Mouse (Mus musculus) hindbrain, embryonic 14.5 days (tissue): ENCODE results near the gene Jagn1. TPM values are rescaled to one million over a fixed set of nuclear protein-coding genes. Genes with fewer than 3 reads are reported as not detected.

Source experiments
- ATAC-seq: fragments of 200-750 bp; cut with Nextera tagmentation; 2 replicates; pipeline ENCODE4 v1.8.0; 2017; ENCODE audit warnings: moderate number of reproducible peaks, mild to moderate bottlenecking, moderate TSS enrichment, moderate library complexity; ENCODE audit not compliant: low FRiP score
- DNase-seq: peaks from one replicate; pipeline ENCODE4 v3.0.0-alpha.2; 2015; ENCODE audit warnings: low spot score
- H3K27ac ChIP-seq: fragments of 300-500 bp; sonication (generic); 2 replicates; pipeline ENCODE4 v1.5.1; 2014; ENCODE audit warnings: mild to moderate bottlenecking, moderate library complexity
- H3K27me3 ChIP-seq: fragments of 300-500 bp; sonication (generic); 2 replicates; pipeline ENCODE4 v1.6.1; 2014; ENCODE audit warnings: mild to moderate bottlenecking, low read length, mixed read lengths; ENCODE audit not compliant: control insufficient read depth, insufficient read depth
- H3K36me3 ChIP-seq: fragments of 300-500 bp; sonication (generic); replicated peaks from 2 replicates; pipeline ENCODE4 v1.6.1; 2014; ENCODE audit not compliant: control insufficient read depth, insufficient read depth
- H3K4me1 ChIP-seq: fragments of 300-500 bp; sonication (generic); replicated peaks from 2 replicates; pipeline ENCODE4 v1.6.1; 2014; ENCODE audit warnings: antibody characterized with exemption, low read length, mixed read lengths; ENCODE audit not compliant: control insufficient read depth, insufficient read depth
- H3K4me2 ChIP-seq: fragments of 300-500 bp; sonication (generic); replicated peaks from 2 replicates; pipeline ENCODE4 v1.6.1; 2014; ENCODE audit warnings: mild to moderate bottlenecking, moderate library complexity
- H3K4me3 ChIP-seq: fragments of 300-500 bp; sonication (generic); replicated peaks from 2 replicates; pipeline ENCODE4 v1.5.1; 2014; ENCODE audit warnings: mild to moderate bottlenecking, low read length
- H3K9ac ChIP-seq: fragments of 300-500 bp; sonication (generic); 2 replicates; pipeline ENCODE4 v1.6.1; 2014
- H3K9me3 ChIP-seq: fragments of 300-500 bp; sonication (generic); 2 replicates; pipeline ENCODE4 v1.6.1; 2016; ENCODE audit warnings: low read length; ENCODE audit not compliant: control insufficient read depth
- WGBS: fragments of 180-500 bp; shearing (Covaris S2); extraction: QIAGEN DNeasy Blood & Tissue Kit; methylation state at CpG from one replicate; pipeline ENCODE4 v1.1.7; 2014; 5-methylcytosine and 5-hydroxymethylcytosine counted together
- polyA plus RNA-seq: library from polyadenylated mRNA; unstranded; fragments of >200 nt; fragmentation: Nextera tagmentation; extraction: Ambion mirVana; gene quantifications from 2 replicates; pipeline ENCODE4 v1.2.1, GENCODE M21; 2014

Jagn1 gene
- polyA plus RNA-seq, 1 experiment from 2014 or later: 87.9 TPM

GRCm38 (mm10) chr6:113429965-113430364, 12.4 kb upstream of the Jagn1 start:
- Histone ChIP-seq H3K4me3 (no peak overlapping the region), H3K4me2 (no peak overlapping the region), H3K9me3 (no peaks in the 10 kb centered on the region), H3K27me3 (no peaks in the 10 kb centered on the region), H3K27ac (no peak overlapping the region), H3K36me3 (no peaks in the 10 kb centered on the region), H3K9ac (no peak overlapping the region), H3K4me1 (no peaks in the 10 kb centered on the region)
- 83% methylated on average over 3 of the region's 3 CpGs for WGBS
- no peak for DNase-seq
- no peak for ATAC-seq

GRCm38 (mm10) chr6:113430846-113431245, 11.5 kb upstream of the Jagn1 start:
- H3K27me3 ChIP-seq: no peaks in the 10 kb centered on the region
- 63% methylated on average over 3 of the region's 3 CpGs for WGBS
- no peak for DNase-seq

GRCm38 (mm10) chr6:113431801-113432200, 10.6 kb upstream of the Jagn1 start:
- Histone ChIP-seq H3K27me3 (no peaks in the 10 kb centered on the region), H3K9me3 (no peaks in the 10 kb centered on the region), H3K4me1 (no peaks in the 10 kb centered on the region), H3K4me2 (no peak overlapping the region), H3K4me3 (no peak overlapping the region), H3K9ac (no peak overlapping the region), H3K36me3 (no peaks in the 10 kb centered on the region), H3K27ac (no peak overlapping the region)
- 62% methylated on average over 3 of the region's 3 CpGs for WGBS
- DNase-seq (no peak), ATAC-seq (no peak)

More at GRCm38 (mm10) chr6:113430846-113431245, 11.5 kb upstream of the Jagn1 start:
- no peaks in the 10 kb centered on the region for H3K9me3 ChIP-seq
- ATAC-seq: no peak
- H3K36me3 ChIP-seq: no peaks in the 10 kb centered on the region
- H3K4me1 ChIP-seq: no peaks in the 10 kb centered on the region
- H3K4me3 ChIP-seq: no peak overlapping the region
- no peak overlapping the region for H3K9ac ChIP-seq
- no peak overlapping the region for H3K27ac ChIP-seq
- no peak overlapping the region for H3K4me2 ChIP-seq

- Histone ChIP-seq H3K27ac (no peak overlapping the region), H3K4me1 (no peaks in the 10 kb centered on the region), H3K27me3 (no peaks in the 10 kb centered on the region), H3K4me2 (no peak overlapping the region), H3K4me3 (no peak overlapping the region), H3K9me3 (no peaks in the 10 kb centered on the region), H3K36me3 (no peaks in the 10 kb centered on the region), H3K9ac (no peak overlapping the region)
- 70% methylated on average over 3 of the region's 3 CpGs for WGBS
- DNase-seq (no peak), ATAC-seq (no peak)
Measured at GRCm38 (mm10) chr6:113433661-113434060, 8.7 kb upstream of the Jagn1 start.

- H3K4me2 ChIP-seq: no peak overlapping the region
- H3K36me3 ChIP-seq: no peaks in the 10 kb centered on the region
- DNase-seq (no peak), ATAC-seq (no peak)
- no peaks in the 10 kb centered on the region for H3K4me1 ChIP-seq
- 75% methylated on average over 7 of the region's 7 CpGs for WGBS
- H3K27me3 ChIP-seq: no peaks in the 10 kb centered on the region
- H3K27ac ChIP-seq: no peak overlapping the region
- no peak overlapping the region for H3K4me3 ChIP-seq
- no peaks in the 10 kb centered on the region for H3K9me3 ChIP-seq
- no peak overlapping the region for H3K9ac ChIP-seq
Measured at GRCm38 (mm10) chr6:113434691-113435090, 7.7 kb upstream of the Jagn1 start.

- ATAC-seq: no peak
- Histone ChIP-seq H3K36me3 (no peaks in the 10 kb centered on the region), H3K27ac (no peak within 1 kb of the TSS), H3K4me3 (no peak within 1 kb of the TSS), H3K9ac (no peak within 1 kb of the TSS), H3K4me1 (no peaks in the 10 kb centered on the region), H3K9me3 (no peaks in the 10 kb centered on the region), H3K4me2 (no peak within 1 kb of the TSS), H3K27me3 (no peaks in the 10 kb centered on the region)
- WGBS: 73% methylated on average over 9 of the region's 9 CpGs
- no peak for DNase-seq
Measured at GRCm38 (mm10) chr6:113435664-113436205, 6.6 kb upstream of the Jagn1 start, which contains the start of gene Cidec. Gene Cidec (minus strand): TSS chr6:113435760.

GRCm38 (mm10) chr6:113437135-113437534, 5.2 kb upstream of the Jagn1 start:
- 80% methylated on average over 12 of the region's 12 CpGs for WGBS
- Histone ChIP-seq H3K27ac (no peak overlapping the region), H3K27me3 (no peaks in the 10 kb centered on the region), H3K4me1 (peaks cover 2% of the 10 kb centered on the region; the same call in 1 of the 2 replicates), H3K4me3 (no peak overlapping the region), H3K9me3 (no peaks in the 10 kb centered on the region), H3K9ac (no peak overlapping the region), H3K4me2 (no peak overlapping the region), H3K36me3 (no peaks in the 10 kb centered on the region)
- DNase-seq: no peak
- ATAC-seq: no peak

- WGBS: 70% methylated on average over 12 of the region's 12 CpGs
- ATAC-seq: no peak
Measured at GRCm38 (mm10) chr6:113438721-113439430, 3.5 kb upstream of the Jagn1 start.

GRCm38 (mm10) chr6:113440686-113441085, 1.7 kb upstream of the Jagn1 start:
- WGBS: 87% methylated on average over 3 of the region's 3 CpGs
- DNase-seq: no peak
- no peak for ATAC-seq
- 0 out of 2 replicates have a peak, but pooled peaks cover 3% of the 10 kb centered on the region for H3K36me3 ChIP-seq
- no peak overlapping the region for H3K27ac ChIP-seq
- H3K9ac ChIP-seq: no peak overlapping the region
- peaks cover 12% of the 10 kb centered on the region for H3K4me1 ChIP-seq
- H3K9me3 ChIP-seq: no peaks in the 10 kb centered on the region
- no peak overlapping the region for H3K4me2 ChIP-seq
- H3K4me3 ChIP-seq: no peak overlapping the region
- no peaks in the 10 kb centered on the region for H3K27me3 ChIP-seq

More at GRCm38 (mm10) chr6:113438721-113439430, 3.5 kb upstream of the Jagn1 start:
- H3K4me3 ChIP-seq: no peak overlapping the region
- no peak overlapping the region for H3K4me2 ChIP-seq
- no peaks in the 10 kb centered on the region for H3K9me3 ChIP-seq
- H3K9ac ChIP-seq: no peak overlapping the region
- H3K27ac ChIP-seq: no peak overlapping the region
- no peak for DNase-seq
- peaks cover 12% of the 10 kb centered on the region for H3K4me1 ChIP-seq
- H3K27me3 ChIP-seq: no peaks in the 10 kb centered on the region
- H3K36me3 ChIP-seq: no peaks in the 10 kb centered on the region
